Mouse (Mus musculus): ENCODE measurements around the gene Ube4b. TPM values are rescaled to one million over a fixed set of nuclear protein-coding genes. Genes with fewer than 3 reads are reported as not detected.

The Ube4b gene
- 14.2 and 15.1 TPM in 2 replicates for polyA plus RNA-seq (2015; fragmentation: Nextera tagmentation; extraction: Ambion mirVana)

GRCm38 (mm10) chr4:149426325-149427199 lies at the start of gene Ube4b:
Ube4b (minus strand) TSS chr4:149426749.
- Histone ChIP-seq H3K27ac (ENCODE audit: low read length) (peak within 1 kb of the TSS; percentile 98), H3K4me1 (ENCODE audit: insufficient read depth, low read depth, low read length) (no peaks in the 10 kb centered on the region), H3K4me2 (replicated peaks; ENCODE audit: low read depth, low read length) (peak within 1 kb of the TSS; percentile 70), H3K27me3 (replicated peaks; ENCODE audit: insufficient read depth, low read length) (no peaks in the 10 kb centered on the region), H3K4me3 (ENCODE audit: low read depth, low read length) (peak within 1 kb of the TSS; percentile 98), H3K9me3 (ENCODE audit: low read length) (no peaks in the 10 kb centered on the region), H3K36me3 (ENCODE audit: insufficient read depth, low read length) (no peaks in the 10 kb centered on the region), H3K9ac (replicated peaks; ENCODE audit: low read depth) (peak within 1 kb of the TSS; percentile 94)
- ATAC-seq (peak; percentile 95), DNase-seq (ENCODE audit: low spot score) (peak; percentile 98)
- WGBS = under 1% methylated on average over 38 of the region's 50 CpGs
- TF ChIP-seq CTCF (IDR thresholded peaks at IDR 0.05) = no peak
- TF ChIP-seq EP300 (IDR thresholded peaks at IDR 0.05) = peak; percentile 23; the same call in 1 of the 2 replicates

DNA sequence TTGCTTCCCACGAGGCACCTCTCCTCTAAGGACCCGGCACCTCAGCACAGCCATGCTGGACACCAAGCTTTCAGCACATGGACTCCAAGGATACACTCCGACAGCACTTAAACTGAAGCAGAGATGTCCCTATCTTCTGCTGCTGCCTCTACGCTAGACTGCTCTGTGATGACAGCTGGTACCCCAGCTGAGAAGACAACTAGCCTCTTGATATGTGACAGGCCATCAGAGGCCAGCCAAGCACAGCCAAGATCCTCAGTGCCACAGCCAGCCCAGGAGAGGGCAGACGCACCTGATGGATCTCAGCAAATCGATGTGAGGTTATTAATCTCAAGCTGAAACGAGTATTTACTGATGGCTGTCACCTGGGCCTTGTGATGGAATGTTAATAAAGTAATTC lies 48.5 kb upstream of the Ube4b start:
- ATAC-seq = no peak
- Histone ChIP-seq H3K4me2 (replicated peaks; ENCODE audit: low read depth, low read length) (no peak overlapping the region), H3K4me1 (ENCODE audit: insufficient read depth, low read depth, low read length) (no peaks in the 10 kb centered on the region), H3K27ac (ENCODE audit: low read length) (no peak overlapping the region), H3K9ac (replicated peaks; ENCODE audit: low read depth) (no peak overlapping the region), H3K4me3 (ENCODE audit: low read depth, low read length) (no peak overlapping the region), H3K9me3 (ENCODE audit: low read length) (no peaks in the 10 kb centered on the region), H3K27me3 (replicated peaks; ENCODE audit: insufficient read depth, low read length) (no peaks in the 10 kb centered on the region), H3K36me3 (ENCODE audit: insufficient read depth, low read length) (no peaks in the 10 kb centered on the region)
- no peak for DNase-seq (ENCODE audit: low spot score)
- 57% methylated on average over 7 of the region's 7 CpGs for WGBS
- TF ChIP-seq EP300 (IDR thresholded peaks at IDR 0.05) = no peak

DNA sequence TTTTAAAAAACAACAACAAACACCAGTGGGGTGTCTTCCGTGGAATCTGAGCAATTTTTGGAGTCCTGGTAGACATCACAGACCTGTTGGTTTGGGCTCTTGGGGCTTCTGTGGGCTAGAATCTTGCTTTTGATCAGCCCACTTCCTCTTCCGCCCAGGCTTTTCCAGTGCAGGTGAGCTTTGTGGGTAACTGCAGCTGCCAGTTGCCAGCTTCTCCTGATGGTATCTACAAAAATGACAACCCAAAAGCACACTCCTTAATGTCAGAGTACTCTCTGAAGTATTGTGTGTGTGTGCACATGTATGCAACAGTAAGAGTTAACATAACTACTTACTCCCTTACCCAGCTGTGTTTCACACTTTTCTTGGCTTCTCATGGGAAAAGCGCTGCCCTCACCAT lies 43.0 kb upstream of the Ube4b start:
- WGBS = 94% methylated on average over 3 of the region's 3 CpGs
- TF ChIP-seq EP300 (IDR thresholded peaks at IDR 0.05) = no peak
- no peak for TF ChIP-seq CTCF (IDR thresholded peaks at IDR 0.05)
- H3K27me3 ChIP-seq (replicated peaks; ENCODE audit: insufficient read depth, low read length) = no peaks in the 10 kb centered on the region
- DNase-seq (ENCODE audit: low spot score) = no peak
- H3K4me3 ChIP-seq (ENCODE audit: low read depth, low read length) = no peak overlapping the region
- no peaks in the 10 kb centered on the region for H3K9me3 ChIP-seq (ENCODE audit: low read length)
- no peak overlapping the region for H3K9ac ChIP-seq (replicated peaks; ENCODE audit: low read depth)
- no peaks in the 10 kb centered on the region for H3K36me3 ChIP-seq (ENCODE audit: insufficient read depth, low read length)
- H3K27ac ChIP-seq (ENCODE audit: low read length) = no peak overlapping the region
- ATAC-seq = no peak
- H3K4me2 ChIP-seq (replicated peaks; ENCODE audit: low read depth, low read length) = no peak overlapping the region
- H3K4me1 ChIP-seq (ENCODE audit: insufficient read depth, low read depth, low read length) = no peaks in the 10 kb centered on the region

- no peak for TF ChIP-seq CTCF (IDR thresholded peaks at IDR 0.05)
- no peak for TF ChIP-seq EP300 (IDR thresholded peaks at IDR 0.05)
- WGBS = 57% methylated on average over 6 of the region's 6 CpGs
- ATAC-seq = no peak
These were observed 36.9 kb upstream of the Ube4b start for GRCm38 (mm10) chr4:149463435-149463950.

GRCm38 (mm10) chr4:149462305-149462971 lies 35.9 kb upstream of the Ube4b start:
- DNase-seq (ENCODE audit: low spot score) (no peak), ATAC-seq (no peak)
- no peak for TF ChIP-seq EP300 (IDR thresholded peaks at IDR 0.05)
- TF ChIP-seq CTCF (IDR thresholded peaks at IDR 0.05) = no peak
- H3K27ac ChIP-seq (ENCODE audit: low read length) = no peak overlapping the region
- no peaks in the 10 kb centered on the region for H3K4me1 ChIP-seq (ENCODE audit: insufficient read depth, low read depth, low read length)
- no peaks in the 10 kb centered on the region for H3K36me3 ChIP-seq (ENCODE audit: insufficient read depth, low read length)
- WGBS = 69% methylated on average over 6 of the region's 6 CpGs
- no peak overlapping the region for H3K4me2 ChIP-seq (replicated peaks; ENCODE audit: low read depth, low read length)
- H3K9me3 ChIP-seq (ENCODE audit: low read length) = no peaks in the 10 kb centered on the region
- H3K9ac ChIP-seq (replicated peaks; ENCODE audit: low read depth) = no peak overlapping the region
- no peaks in the 10 kb centered on the region for H3K27me3 ChIP-seq (replicated peaks; ENCODE audit: insufficient read depth, low read length)
- no peak overlapping the region for H3K4me3 ChIP-seq (ENCODE audit: low read depth, low read length)

More at GRCm38 (mm10) chr4:149463435-149463950, 36.9 kb upstream of the Ube4b start:
- Histone ChIP-seq H3K9ac (replicated peaks; ENCODE audit: low read depth) (no peak overlapping the region), H3K27ac (ENCODE audit: low read length) (no peak overlapping the region), H3K9me3 (ENCODE audit: low read length) (no peaks in the 10 kb centered on the region), H3K4me3 (ENCODE audit: low read depth, low read length) (no peak overlapping the region), H3K4me1 (ENCODE audit: insufficient read depth, low read depth, low read length) (no peaks in the 10 kb centered on the region), H3K36me3 (ENCODE audit: insufficient read depth, low read length) (no peaks in the 10 kb centered on the region), H3K27me3 (replicated peaks; ENCODE audit: insufficient read depth, low read length) (no peaks in the 10 kb centered on the region), H3K4me2 (replicated peaks; ENCODE audit: low read depth, low read length) (no peak overlapping the region)
- DNase-seq (ENCODE audit: low spot score) = no peak

DNA sequence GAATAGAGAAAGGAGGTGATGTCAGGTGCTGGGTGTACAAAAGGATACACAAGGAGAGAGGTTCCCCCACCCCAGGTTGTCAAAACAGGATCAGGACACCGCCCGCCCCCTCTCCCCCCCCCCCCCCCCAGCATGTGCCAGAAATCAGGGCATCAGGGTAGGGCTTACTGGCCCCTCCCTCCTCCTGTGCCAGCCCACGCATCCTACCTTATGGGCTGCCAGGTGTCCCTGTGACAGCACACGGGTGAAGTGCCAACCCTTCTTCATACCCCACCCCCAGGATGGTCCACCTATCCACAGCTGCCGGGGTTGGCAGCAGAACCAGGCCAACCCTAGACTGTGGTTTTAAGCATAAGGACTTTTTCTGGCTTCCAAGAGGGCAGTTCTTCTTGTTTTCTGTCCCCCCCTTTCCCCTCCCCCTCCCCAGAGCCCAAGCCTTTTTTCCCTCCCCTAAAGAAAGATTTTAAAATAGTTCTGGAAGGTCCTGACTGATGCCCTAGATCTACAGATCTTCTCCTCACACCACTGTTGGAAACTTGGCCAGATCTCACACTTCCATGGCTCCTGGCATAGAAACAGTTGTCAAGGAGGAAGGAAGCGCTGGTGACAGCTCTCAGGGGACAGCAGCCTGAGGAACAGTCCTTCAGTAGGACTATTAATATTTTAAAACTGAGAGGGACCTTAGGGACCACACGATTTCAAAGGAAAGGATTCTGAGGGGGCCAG lies 35.2 kb upstream of the Ube4b start:
- no peak overlapping the region for H3K4me2 ChIP-seq (replicated peaks; ENCODE audit: low read depth, low read length)
- H3K4me3 ChIP-seq (ENCODE audit: low read depth, low read length) = no peak overlapping the region
- ATAC-seq = peak; percentile 35; the same call in 1 of the 2 replicates
- TF ChIP-seq CTCF (IDR thresholded peaks at IDR 0.05) = no peak
- TF ChIP-seq EP300 (IDR thresholded peaks at IDR 0.05) = no peak
- H3K36me3 ChIP-seq (ENCODE audit: insufficient read depth, low read length) = no peaks in the 10 kb centered on the region
- 40% methylated on average over 5 of the region's 7 CpGs for WGBS
- no peak overlapping the region for H3K9ac ChIP-seq (replicated peaks; ENCODE audit: low read depth)
- no peaks in the 10 kb centered on the region for H3K4me1 ChIP-seq (ENCODE audit: insufficient read depth, low read depth, low read length)
- no peaks in the 10 kb centered on the region for H3K9me3 ChIP-seq (ENCODE audit: low read length)
- H3K27me3 ChIP-seq (replicated peaks; ENCODE audit: insufficient read depth, low read length) = no peaks in the 10 kb centered on the region
- no peak overlapping the region for H3K27ac ChIP-seq (ENCODE audit: low read length)
- peak; percentile 32 for DNase-seq (ENCODE audit: low spot score)
